Mouse (Mus musculus) 3134 (cell line): ENCODE data around the gene Calr3.

Experiments
- DNase-seq: peaks from one replicate; pipeline ENCODE4 v3.0.0-alpha.2; 2011; ENCODE audit warnings: low spot score; ENCODE audit not compliant: insufficient read length; ENCODE audit errors: extremely low read depth

The Calr3 gene

GRCm38 (mm10) chr8:72438248-72439015 lies 5.2 kb downstream of the Calr3 start:
- DNase-seq: no peak

- peak; percentile 48 for DNase-seq
Measured at GRCm38 (mm10) chr8:72434952-72435351, 8.7 kb downstream of the Calr3 start.

GRCm38 (mm10) chr8:72429676-72430075 lies 14.0 kb downstream of the Calr3 start:
- no peak for DNase-seq

DNA sequence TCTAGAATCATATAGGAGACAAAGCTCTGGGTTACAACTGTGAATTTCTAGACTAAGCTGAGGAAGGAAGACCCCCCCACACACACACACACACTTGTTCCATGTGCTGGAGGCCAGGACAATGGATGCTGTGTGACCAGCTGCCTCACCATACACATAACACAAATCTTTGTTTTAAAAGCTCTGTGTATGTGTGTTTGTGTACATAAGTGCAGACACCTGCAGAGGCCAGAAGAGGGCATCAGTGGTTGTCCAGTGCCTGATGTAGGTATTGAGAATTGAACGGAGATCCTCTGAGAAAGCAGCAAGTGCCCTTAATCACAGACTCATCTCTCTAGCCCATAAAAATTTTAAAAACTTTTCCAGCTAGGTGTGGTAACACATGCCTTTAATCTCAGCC lies 20.7 kb downstream of the Calr3 start:
- DNase-seq: no peak

DNA sequence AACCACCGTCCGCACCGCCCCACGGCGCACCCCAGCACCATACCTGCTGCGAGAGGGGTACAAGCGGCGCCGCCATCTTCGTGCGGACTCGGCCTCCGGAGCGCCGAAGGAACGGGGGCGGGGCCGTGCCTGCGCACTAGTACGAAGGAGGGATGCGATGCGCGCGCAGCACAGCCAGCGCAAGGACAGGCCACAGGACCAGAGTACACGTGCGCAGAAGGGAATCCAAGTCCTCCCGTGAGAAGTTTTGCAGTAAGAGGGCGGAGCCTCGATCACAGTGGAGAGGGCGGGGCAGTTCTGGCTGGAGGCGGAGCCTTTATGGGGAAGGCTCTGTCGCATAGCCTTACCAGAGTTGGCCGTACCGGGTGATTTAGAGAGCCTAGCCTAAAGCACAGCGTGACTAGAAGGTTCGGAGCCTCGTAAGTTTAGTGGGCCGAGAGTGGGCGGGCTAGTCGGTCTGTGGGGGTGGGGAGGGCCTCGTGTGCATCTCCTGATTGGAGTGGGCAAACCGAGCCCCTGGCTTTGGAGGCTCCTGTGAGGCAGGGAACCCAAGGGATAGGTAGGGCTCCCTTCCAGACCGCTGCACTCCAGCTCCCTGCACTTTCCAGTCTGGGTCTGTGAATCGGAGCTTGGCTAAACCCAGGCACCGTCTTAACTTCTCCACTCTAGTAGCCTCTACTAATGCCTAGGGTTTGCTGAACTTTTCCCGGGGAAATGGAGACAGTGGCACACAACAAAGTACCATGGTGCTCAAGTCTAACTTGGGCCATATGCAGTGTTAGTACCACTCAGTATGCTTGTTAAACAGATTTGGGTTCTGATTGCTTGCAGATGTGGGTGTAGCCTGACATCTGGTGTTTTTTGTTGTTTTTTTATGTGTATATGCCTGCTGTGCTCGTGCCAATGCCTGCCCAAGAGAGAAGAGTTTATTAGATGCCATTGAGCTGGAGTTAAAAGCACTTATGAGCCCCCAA lies 22.0 kb downstream of the Calr3 start, which contains the start of gene Eps15l1:
TSS of gene Eps15l1 (minus strand) at position 99 of the 974 bp plus-strand sequence.
- DNase-seq: peak; percentile 95

DNA sequence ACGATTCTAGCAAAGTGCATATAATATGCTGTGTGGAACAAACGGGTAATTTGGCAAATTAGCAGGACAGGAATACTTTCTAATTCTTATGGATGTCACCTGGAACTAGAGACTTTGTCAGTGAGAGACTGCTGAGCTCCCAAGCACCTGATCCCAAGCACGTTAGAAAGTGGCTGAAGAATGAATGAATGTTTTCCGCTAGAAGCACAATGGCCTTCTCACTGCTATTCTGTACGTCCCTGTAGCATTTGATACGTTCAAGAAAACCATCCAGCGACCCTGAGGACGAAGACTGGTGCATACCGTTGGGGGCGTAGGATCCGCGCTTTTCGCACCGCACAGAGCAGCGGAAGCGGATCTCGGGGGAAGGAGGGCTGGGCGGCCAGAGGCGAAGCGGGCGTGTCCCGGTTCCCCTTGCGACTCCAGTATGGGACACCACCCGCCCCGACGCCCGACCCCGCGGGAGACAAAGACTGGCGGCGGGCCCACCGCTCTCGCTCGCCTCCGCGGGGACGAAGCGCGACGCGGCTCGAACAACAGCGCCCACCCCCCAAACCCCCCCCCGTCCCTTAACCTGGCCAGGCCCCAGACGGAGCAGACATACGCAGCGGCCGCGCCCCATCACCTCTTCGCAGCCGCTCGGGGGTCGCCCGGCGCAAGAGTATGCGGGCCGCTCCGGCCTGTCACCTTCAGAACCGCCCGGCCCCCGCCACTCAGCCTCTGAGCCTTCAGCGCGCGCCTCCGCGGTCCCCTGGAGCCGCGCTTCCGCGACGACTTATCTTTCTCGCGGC lies 22.9 kb downstream of the Calr3 start:
- peak; percentile 48 for DNase-seq

DNA sequence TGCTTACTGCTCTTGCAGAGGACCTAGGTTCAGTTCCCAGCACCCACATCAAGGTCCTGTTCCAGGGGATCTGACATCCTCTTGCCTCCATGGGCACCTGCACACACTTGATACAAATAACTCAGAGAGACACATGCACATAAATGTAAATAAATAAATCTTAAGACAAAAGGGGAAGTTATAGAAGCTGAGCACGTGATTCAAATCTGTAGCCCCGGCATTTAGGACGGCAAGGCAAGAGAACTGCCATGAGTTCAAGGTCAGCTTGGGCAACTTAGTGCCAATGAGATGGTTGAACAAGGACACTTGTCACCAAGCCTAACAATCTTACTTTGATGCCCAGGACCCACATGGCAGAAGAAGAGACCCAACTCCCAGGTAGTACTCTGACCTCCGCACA lies 25.6 kb downstream of the Calr3 start:
- no peak for DNase-seq

DNA sequence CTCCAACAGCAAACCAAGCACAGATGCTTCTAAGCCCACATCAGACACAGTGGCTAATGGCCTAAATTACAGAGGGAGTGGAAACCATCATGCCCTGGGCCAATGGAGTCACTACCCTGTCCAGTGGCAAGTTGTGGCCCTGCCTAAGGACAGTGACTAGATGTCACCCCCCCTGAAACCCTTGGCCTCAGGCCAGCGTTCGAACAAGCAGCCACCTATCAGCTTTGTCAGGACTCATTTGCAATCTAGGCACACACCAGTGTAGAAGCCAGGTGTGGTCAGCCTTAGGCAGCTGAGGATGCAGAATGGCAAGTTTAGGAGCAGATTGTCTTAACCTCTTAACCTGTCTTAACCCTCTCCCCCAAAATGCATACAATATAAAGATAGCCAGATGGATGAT lies 28.4 kb downstream of the Calr3 start:
- DNase-seq: no peak

DNA sequence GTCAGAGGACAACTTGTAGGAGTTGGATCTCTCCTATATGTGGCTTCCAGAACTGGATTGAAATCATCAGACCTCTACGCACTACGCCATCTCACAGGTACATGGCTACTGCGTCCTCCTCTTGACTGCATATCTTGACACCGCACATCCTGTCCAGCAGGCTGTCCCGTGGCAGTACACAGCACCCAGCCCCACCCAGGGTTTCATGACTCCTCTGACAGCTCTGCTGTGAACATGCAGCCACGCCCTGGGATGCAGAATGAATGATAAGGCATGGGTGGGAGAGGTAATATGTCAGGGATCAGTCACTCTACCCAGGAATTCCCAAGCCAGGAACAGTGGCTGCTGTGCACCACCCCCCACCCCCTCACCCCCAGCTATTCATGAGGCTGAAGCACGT lies 29.8 kb downstream of the Calr3 start:
- no peak for DNase-seq

DNA sequence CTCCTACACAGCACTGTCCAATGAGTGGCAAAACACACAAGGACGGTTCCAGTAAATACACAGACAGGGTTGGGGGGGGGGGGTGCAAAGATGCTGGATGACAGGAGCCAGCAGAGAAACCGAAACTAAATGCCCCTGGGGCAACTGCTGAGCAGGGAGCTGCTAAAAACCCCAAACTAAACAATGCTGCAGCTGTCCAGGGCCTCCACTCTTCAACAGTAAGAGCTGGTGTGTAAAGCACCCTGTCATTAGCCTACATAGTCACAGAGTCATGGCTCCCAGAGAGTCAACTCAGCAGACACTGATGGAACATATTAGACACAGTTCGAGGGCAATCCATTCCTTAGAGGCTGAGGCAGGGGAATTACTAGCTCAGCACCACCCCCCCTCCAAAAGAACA lies 34.2 kb downstream of the Calr3 start:
- no peak for DNase-seq

DNA sequence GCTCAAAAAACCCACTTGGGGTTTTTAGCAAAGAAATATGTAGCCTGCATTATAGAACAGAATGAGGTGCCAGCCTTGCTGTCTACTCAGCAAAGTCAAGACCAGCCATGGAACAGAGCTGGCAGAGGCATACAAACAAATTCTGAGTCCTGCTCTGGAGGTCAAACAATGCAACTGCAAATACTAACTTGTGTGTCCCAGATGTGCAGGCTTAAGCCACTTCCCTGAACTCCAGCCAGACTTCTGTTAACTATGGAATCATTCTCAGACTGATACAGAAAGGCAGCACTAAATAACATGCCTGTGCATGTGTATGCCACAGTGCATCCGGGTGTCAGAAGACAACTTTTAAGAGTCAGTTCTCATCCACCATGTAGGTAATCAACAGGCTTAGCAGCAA lies 35.8 kb downstream of the Calr3 start:
- no peak for DNase-seq

GRCm38 (mm10) chr8:72402981-72403380 lies 40.7 kb downstream of the Calr3 start:
- DNase-seq: no peak

DNA sequence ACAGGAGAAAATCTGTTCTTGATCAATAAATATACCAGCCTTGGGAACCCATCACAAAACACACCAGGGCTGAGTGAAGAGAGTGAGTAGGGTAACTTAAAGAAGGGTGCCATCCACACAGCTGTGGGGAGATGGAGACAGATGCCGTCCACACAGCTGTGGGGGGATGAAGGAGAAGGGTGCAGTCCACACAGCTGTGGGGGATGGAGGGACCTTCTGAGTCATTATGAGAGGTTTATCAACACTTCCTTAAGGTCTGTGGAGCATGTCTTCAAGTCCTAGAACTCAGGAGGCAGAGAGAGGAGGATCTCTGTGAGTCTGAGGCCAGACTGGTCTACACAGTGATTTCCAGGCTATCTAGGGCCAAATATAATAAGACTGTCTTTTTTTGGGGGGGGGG lies 42.3 kb downstream of the Calr3 start:
- no peak for DNase-seq

- no peak for DNase-seq
Measured at GRCm38 (mm10) chr8:72385737-72386136, 57.9 kb downstream of the Calr3 start.

DNA sequence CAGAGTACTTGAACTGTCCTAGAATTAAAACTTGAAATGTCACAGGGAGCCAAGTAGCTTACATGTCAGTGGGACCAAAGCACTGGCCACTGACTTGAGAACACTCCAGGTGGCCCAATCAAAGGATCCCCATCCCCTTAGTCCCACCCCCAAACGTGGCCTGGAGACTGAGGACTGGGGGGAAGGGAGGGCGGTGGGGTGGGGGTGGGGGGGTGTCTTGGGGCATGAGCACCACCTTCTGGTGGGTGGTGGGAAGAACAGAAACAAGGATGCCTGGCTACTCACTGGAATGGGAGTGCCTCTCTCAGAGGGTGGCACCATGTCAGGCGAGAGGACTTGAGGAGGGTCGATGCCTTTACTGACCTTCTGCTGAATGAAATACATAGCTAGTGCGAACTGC lies 61.3 kb downstream of the Calr3 start:
- no peak for DNase-seq

- no peak for DNase-seq
Measured at GRCm38 (mm10) chr8:72380656-72381055, 63.0 kb downstream of the Calr3 start.

DNA sequence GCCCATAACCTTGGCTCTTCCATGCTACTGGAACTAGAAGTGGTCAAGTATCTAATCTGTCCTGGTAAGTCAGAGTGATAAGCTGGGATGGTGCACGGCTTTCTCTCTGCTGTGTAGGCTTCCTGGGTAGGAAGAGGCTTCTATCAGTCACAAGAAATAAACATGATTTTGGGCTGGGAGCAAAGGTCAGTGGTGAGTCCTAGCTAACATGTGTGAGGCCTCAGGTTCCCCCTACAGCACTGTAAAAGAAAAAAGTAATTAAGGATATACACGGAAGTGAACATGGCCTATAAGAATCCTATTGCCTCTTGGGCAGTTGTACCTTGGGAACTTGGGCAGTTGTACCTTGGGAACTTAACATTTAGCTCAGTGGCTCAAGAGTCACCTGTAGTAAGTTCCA lies 66.8 kb downstream of the Calr3 start:
- DNase-seq: no peak

DNA sequence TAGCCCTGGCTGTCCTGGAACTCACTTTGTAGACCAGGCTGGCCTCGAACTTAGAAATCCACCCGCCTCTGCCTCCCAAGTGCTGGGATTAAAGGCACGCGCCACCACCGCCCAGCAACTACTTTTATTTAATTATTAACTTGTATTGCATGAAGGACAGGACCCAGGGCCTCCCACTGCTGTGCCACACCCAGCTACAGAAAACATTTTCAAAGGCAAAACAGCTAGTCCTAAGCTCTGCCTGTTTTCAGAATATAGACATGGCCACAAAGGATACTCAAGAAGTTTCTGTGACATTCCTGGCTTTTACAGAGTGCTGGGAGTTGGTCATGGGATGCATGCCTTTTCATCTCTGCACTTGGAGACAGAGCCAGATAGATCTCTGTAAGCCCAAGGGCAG lies 67.4 kb downstream of the Calr3 start:
- DNase-seq: no peak

- DNase-seq: no peak
Measured at GRCm38 (mm10) chr8:72375161-72375560, 68.5 kb downstream of the Calr3 start.
